Mouse (Mus musculus) Muller cell, postnatal 12 days (primary cell): Measurements from ENCODE around the gene Lcn4.

Source experiments
- DNase-seq: peaks from one replicate; pipeline ENCODE4 v3.0.0-alpha.2; 2015; ENCODE audit errors: inconsistent ontology term

The Lcn4 gene

DNA sequence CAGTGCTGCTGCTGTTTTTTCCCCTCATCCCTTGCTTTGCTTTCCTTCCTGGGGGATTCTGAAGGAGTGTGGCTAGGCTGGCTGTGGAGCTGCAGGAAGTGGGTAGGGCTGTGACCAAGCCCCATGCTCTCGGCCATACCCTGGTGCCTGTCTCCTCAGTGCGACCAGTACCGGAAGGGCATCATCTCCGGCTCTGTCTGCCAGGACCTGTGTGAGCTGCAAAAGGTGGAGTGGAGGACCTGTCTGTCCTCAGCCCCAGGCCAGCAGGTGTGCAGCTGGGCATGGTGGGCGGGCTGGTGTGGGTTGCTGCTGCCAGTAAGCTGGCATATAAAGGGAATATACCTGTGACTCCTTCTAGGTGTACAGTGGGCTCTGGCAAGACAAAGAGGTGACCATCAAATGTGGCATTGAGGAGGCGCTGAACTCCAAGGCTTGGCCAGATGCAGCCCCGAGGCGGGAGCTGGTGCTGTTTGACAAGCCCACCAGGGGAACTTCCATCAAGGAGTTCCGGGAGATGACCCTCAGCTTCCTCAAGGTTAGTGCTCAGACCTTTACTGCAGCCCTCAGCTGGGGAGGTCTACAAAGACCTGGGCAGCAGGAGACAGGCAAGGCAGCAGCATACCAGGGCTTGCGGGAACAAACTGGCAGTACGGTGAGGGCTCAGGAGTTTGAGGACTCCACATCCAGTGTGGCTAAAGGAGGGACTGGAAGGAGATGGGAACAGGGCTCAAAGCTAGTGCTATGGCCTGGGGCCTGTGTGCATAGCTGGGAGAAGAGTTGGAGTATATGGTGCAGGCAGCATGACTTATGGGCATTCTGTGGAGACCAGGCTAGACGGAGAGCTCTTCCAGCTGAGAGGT, 36.2 kb downstream of the Lcn4 start:
- no peak for DNase-seq

DNA sequence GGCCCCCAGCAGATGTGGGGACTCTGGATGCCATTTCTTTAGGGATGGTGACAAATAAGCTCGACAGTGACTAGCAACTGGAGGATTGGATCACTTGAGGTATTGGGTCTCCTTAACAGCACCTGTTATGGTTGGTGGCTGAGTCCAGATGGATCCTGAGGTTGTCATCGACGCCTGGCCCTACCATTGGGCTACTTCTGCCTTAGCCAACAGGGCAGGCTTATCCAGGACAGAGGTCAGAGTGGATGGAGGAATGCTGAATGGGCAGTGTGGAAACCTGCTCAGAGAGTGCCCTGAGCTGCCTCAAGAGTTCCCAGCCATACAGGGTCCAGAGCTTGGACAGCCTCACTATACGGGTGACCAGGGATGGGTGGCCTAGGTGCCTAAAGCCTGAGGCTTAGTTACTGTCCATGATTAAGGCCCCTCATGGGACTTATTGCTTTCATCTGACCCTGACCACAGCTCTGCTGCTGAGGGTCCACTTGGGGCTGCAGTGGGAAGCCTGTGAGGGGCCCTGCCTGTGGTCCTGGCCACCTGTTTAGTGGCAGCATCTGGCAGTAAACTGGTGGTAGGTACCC, 37.0 kb downstream of the Lcn4 start:
- no peak for DNase-seq

DNA sequence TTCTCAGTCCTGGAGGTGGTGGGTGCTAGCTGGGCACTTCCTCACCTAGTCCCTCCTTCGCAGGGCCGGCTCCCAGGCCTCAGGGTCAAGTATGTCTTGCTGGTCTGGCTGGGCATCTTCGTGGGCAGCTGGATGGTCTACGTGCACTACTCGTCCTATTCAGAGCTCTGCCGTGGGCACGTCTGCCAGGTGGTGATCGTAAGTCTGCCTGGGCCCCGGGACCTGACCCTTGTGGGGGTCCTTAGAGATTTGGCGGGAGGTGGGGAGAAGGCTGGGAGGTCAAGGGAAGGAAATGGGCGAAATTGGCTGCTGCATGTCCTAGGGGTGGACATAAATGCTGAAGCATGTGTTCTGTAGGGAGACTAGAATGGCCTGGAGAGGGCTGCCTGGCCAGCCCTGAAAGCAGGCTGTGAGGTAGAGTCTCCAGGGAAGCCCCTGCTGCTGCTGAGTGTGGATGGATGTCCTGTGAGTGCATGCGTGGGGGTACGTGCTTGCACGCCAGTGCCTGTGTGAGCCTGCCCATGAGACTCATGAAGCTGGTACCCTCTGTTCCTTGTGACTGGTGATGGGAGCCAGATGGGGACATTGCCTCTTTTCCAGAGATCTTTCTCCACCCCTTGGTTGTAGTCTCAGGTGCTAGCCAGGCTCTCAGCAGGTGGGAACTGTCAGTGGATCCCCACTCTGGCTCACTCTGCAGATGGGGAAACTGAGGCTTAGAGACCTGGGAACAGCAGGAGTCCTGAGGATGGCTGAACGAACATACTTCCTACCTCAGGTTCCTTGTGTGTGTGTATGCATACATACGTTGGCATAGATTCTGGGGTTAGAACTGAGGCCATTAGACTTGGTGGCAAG, 38.3 kb downstream of the Lcn4 start:
- DNase-seq: no peak

DNA sequence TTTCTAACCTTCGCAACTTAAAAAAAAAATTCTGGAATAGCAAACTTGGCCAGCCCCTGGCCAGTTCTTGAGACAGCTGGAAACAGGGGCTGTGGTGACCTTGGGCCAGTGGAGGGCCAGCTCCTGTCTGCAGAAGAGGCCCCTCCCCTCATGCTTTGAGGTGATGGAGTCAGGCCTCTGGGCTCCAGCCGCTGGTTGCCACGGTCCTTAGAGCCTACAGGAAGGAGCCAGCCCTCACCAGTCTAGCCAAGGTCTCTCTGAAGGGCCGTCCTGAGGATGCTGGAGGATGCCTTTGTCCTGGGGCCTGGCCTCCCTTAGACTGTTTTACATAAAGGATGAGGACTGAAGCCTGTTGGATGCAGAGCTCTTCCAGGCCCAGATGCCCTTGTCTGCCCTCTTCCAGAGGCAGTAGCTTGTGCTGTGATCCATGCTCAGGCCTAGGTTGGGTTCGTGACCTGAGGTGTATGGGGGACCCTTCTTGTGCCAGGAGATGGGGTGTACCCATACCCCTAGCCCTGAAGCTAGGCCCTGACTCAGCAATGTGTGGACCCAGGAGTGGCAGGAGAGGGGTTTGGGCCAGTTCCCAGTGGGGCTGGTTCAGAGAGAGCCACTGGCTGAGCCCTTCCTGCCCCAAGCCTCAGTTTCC, 42.2 kb downstream of the Lcn4 start:
- peak; percentile 21 for DNase-seq

DNA sequence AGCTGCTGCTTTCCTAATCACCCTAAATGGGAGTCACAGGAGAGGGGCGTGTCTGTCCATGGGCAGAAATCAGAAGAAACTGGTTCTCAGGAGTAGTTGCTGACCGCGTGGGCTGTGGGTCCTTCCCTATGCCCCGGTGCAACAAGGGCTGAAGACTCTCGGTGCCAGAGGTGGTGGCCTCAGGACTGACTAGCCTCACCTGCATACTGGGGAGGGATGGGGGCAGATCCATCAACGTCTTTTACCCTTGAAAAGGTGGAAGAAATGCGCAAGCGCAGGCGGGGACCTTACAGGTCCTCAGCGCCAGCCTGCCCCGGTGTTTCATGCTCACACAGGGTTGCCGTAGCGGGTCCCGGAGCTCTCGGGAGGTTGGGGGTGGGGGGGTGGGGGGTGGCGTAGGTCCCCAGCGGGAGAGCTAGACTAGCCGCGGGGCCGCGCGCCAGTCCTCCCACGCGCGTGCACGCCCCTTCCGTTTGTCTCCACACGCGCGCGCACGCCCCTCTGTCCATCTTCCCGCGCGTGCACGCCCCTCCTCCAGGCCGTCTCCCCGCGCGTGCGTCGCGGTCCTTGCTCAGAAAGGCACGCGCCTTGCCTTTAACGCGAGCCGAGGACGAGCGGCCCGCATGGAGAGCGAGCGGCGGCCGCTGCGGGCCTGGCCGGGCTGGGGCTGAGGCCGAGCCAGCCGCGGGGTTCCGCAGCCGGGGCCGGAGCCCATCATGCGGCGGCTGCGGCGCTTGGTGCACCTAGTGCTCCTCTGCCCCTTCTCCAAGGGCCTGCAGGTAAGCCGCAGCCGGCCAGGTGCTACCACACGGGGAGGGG, 43.0 kb downstream of the Lcn4 start, which contains the start of gene Fam69b:
TSS of gene Fam69b (plus strand) at position 537 of the 819 bp plus-strand sequence.
- peak; percentile 85 for DNase-seq

DNA sequence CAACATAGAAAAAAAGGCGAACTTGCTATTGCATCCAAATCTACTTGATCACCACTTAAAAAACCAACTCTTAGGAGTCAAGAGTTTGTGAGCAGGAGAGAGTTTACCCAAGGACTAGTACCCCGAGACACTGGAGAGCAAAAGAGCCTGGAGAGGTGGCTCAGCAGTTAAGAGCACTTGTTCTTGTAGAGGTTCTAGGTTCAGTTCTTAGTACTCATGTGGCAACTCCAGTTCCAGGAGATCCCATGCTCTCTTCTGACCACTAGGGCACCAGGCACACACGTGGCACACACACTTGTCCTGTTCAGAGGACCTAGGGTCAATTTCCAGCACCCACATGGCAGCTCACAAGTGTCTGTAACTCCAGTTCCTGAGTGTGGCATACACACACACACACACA, 45.0 kb downstream of the Lcn4 start:
- DNase-seq: no peak

DNA sequence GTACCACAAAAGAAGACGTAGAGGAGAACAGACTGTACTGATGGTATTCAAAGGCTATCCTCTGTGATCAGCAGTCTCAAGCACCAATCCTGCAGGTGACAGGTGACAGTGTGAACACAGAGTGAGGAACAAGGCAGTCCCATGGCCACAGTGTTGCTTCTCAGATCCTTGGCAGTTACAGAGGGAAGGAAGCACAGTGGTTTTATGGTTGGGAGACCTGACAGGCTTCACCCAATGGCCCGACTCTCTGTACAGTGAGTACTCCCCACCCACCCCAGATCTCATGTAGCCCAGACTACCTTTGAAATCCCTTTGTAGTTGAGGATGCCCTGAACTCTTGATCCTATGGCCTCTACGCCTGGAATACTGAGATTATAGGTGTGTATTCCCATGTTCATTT, 45.7 kb downstream of the Lcn4 start:
- DNase-seq: no peak

DNA sequence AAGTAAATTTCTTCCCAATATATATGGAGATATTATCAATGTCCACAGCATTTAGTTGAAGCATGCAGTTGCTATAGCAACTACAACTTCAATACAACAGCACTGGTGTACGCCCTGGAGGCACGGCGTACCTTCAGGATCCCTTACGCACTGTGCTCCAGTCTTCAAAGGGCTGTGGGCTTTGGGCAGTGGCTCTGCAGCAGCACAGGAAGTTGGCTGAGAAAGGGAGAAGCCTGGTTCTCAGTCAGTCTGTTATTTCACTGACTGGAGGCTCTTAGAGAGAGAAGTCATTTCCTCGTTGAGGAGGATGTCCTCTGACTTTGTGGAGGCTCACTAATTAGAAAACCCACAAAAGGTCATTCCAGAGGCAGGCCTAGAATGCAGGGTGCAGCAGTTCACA, 48.1 kb downstream of the Lcn4 start:
- DNase-seq: no peak

DNA sequence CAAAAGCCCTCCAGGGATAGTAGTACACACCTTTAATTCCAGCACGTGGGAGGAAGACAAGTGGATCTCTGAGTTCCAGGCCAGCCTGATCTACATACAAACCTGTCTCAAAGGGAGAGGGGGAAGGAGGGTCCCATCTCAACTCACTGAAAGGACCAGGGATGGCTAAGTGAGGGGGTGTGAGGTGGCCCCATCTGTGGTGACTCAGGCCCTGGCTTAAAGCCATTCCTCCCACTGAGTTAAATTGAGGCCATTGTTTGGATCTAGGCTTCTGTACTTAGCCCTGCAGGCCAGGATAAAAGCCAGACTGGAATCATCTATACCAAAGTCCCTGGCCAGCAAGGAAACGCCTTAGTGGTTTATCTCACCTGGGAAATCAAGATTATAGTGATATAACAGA, 49.8 kb downstream of the Lcn4 start:
- peak; percentile 65 for DNase-seq

DNA sequence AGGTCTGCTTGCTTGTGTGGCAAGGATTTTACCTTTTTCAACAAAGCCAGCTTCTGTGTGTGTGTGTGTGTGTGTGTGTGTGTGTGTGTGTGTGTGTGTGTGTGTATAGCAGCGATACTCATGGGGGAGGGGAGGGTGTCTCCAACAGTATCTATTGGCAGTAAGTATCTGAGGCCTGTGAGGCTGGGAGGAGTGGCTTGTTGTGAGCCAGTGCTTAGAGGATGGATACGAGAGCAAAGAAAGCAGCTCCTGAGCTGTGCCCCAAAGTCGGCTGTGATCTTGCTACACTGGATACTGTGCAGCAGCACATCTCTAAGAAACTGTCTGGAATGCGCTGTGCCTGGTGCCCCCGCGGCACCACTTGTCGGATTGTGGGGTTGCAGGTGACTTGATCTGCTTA, 53.2 kb downstream of the Lcn4 start:
- DNase-seq: no peak
